Mouse (Mus musculus) hindbrain, postnatal 0 days (tissue): ENCODE data around the gene Slc6a20b. TPM values are rescaled to one million over a fixed set of nuclear protein-coding genes. Genes with fewer than 3 reads are reported as not detected.
A peak's percentile ranks its signal among the peaks of the same experiment; 100 is the strongest.
"Not testable (repeated sequence)": the region's sequence is repeated elsewhere in the genome, so short reads cannot be mapped to it uniquely, and the experiment has no call there.

Experiments
- ATAC-seq: fragments of 200-750 bp; cut with Nextera tagmentation; 2 replicates; pipeline ENCODE4 v1.8.0; 2017; ENCODE audit warnings: mild to moderate bottlenecking, moderate TSS enrichment, moderate library complexity
- DNase-seq: peaks from one replicate; pipeline ENCODE4 v3.0.0-alpha.2; 2015; ENCODE audit warnings: low spot score
- H3K27ac ChIP-seq: fragments of 300-500 bp; sonication (generic); 2 replicates; pipeline ENCODE4 v1.5.1; 2014; ENCODE audit warnings: mild to moderate bottlenecking
- H3K27me3 ChIP-seq: fragments of 300-500 bp; sonication (generic); 2 replicates; pipeline ENCODE4 v1.6.1; 2014; ENCODE audit warnings: low read length, mixed read lengths; ENCODE audit not compliant: insufficient read depth
- H3K36me3 ChIP-seq: fragments of 300-500 bp; sonication (generic); 2 replicates; pipeline ENCODE4 v1.6.1; 2014; ENCODE audit warnings: low read length, mixed read lengths; ENCODE audit not compliant: insufficient read depth
- H3K4me1 ChIP-seq: fragments of 300-500 bp; sonication (generic); 2 replicates; pipeline ENCODE4 v1.6.1; 2014; ENCODE audit warnings: antibody characterized with exemption, low read length, mixed read lengths; ENCODE audit not compliant: insufficient read depth
- H3K4me2 ChIP-seq: fragments of 300-500 bp; sonication (generic); 2 replicates; pipeline ENCODE4 v1.6.1; 2014; ENCODE audit warnings: low read depth, mild to moderate bottlenecking, low read length, moderate library complexity, mixed read lengths
- H3K4me3 ChIP-seq: fragments of 300-500 bp; sonication (generic); 2 replicates; pipeline ENCODE4 v1.5.1; 2014; ENCODE audit warnings: low read length
- H3K9ac ChIP-seq: fragments of 300-500 bp; sonication (generic); replicated peaks from 2 replicates; pipeline ENCODE4 v1.6.1; 2014; ENCODE audit warnings: mild to moderate bottlenecking, low read length, moderate library complexity, mixed read lengths
- H3K9me3 ChIP-seq: fragments of 300-500 bp; sonication (generic); 2 replicates; pipeline ENCODE4 v1.6.1; 2016; ENCODE audit warnings: low read length, mixed read lengths
- CTCF ChIP-seq: IDR thresholded peaks from 2 replicates; pipeline ENCODE4 v1.5.1; 2016; ENCODE audit warnings: antibody characterized with exemption, control low read depth, low read depth
- WGBS: fragments of 180-500 bp; shearing (Covaris S2); extraction: QIAGEN DNeasy Blood & Tissue Kit; methylation state at CpG from one replicate; pipeline ENCODE4 v1.1.7; 2014; 5-methylcytosine and 5-hydroxymethylcytosine counted together
- polyA plus RNA-seq: library from polyadenylated mRNA; unstranded; fragments of >200 nt; fragmentation: Nextera tagmentation; extraction: Ambion mirVana; gene quantifications from 2 replicates; pipeline ENCODE4 v1.2.1, GENCODE M21; 2015
- total RNA-seq: library from RNA; depleted of rRNA; stranded (reverse); fragments of >200 nt; gene quantifications from 2 replicates; pipeline ENCODE4 v1.2.3, GENCODE M21; 2014; rRNA removed

Slc6a20b gene
- total RNA-seq = 0.14 and 0.68 TPM in 2 replicates
- 0.44 and 0.45 TPM in 2 replicates for polyA plus RNA-seq

- no peak for ATAC-seq
- Histone ChIP-seq H3K4me1 (no peaks in the 10 kb centered on the region), H3K36me3 (no peaks in the 10 kb centered on the region), H3K4me3 (no peak within 1 kb of the TSS), H3K4me2 (no peak within 1 kb of the TSS), H3K27me3 (no peaks in the 10 kb centered on the region), H3K9me3 (no peaks in the 10 kb centered on the region), H3K27ac (no peak within 1 kb of the TSS), H3K9ac (no peak within 1 kb of the TSS)
- WGBS = 88% methylated on average over 6 of the region's 6 CpGs
- DNase-seq = no peak
- TF ChIP-seq CTCF = no peak
These were observed at the start of gene Slc6a20b for GRCm38 (mm10) chr9:123632281-123632680. Gene Slc6a20b (minus strand): TSS chr9:123632565.

- Histone ChIP-seq H3K4me3 (peak overlapping the region; percentile 43; the same call in 1 of the 2 replicates), H3K36me3 (no peaks in the 10 kb centered on the region), H3K27me3 (peaks cover 12% of the 10 kb centered on the region; the same call in 1 of the 2 replicates), H3K27ac (no peak overlapping the region), H3K9ac (no peak overlapping the region), H3K4me2 (peak overlapping the region; percentile 70), H3K9me3 (no peaks in the 10 kb centered on the region), H3K4me1 (no peaks in the 10 kb centered on the region)
- no peak for ATAC-seq
- 39% methylated on average over 2 of the region's 2 CpGs for WGBS
- DNase-seq = no peak
- TF ChIP-seq CTCF = no peak
These were observed 46.8 kb upstream of the Slc6a20b start for GRCm38 (mm10) chr9:123679198-123679597.

- H3K27me3 ChIP-seq = peaks cover 12% of the 10 kb centered on the region; the same call in 1 of the 2 replicates
- H3K36me3 ChIP-seq = no peaks in the 10 kb centered on the region
- WGBS = under 1% methylated on average over 73 of the region's 73 CpGs
- no peak within 1 kb of the TSS; the same call in 1 of the 2 replicates for H3K27ac ChIP-seq
- TF ChIP-seq CTCF = no peak
- DNase-seq (no peak), ATAC-seq (0 out of 2 replicates have a peak, but pooled peaks have one; percentile 18)
- peak within 1 kb of the TSS; percentile 35 for H3K9ac ChIP-seq
- no peaks in the 10 kb centered on the region for H3K4me1 ChIP-seq
- H3K4me3 ChIP-seq = peak within 1 kb of the TSS; percentile 43
- H3K9me3 ChIP-seq = no peaks in the 10 kb centered on the region
- peak within 1 kb of the TSS; percentile 70 for H3K4me2 ChIP-seq
These were observed 46.2 kb upstream of the Slc6a20b start, which contains the start of the genes Ccr9 and Slc6a20a for GRCm38 (mm10) chr9:123678327-123679105. Gene Ccr9 (plus strand): TSS chr9:123678439. Gene Slc6a20a (minus strand): TSS chr9:123678885.

GRCm38 (mm10) chr9:123665645-123666044 lies 33.3 kb upstream of the Slc6a20b start:
- peak; percentile 46 for TF ChIP-seq CTCF
- WGBS = 58% methylated on average over 5 of the region's 5 CpGs
- ATAC-seq = no peak

GRCm38 (mm10) chr9:123659986-123660676 lies 27.8 kb upstream of the Slc6a20b start:
- not testable (repeated sequence) for H3K27me3 ChIP-seq, DNase-seq, H3K9ac ChIP-seq, H3K4me2 ChIP-seq, H3K9me3 ChIP-seq, H3K27ac ChIP-seq, H3K4me1 ChIP-seq, H3K36me3 ChIP-seq, H3K4me3 ChIP-seq
- ATAC-seq = peak; percentile 38; the same call in 1 of the 2 replicates
- WGBS = 72% methylated on average over 18 of the region's 18 CpGs

More at GRCm38 (mm10) chr9:123665645-123666044, 33.3 kb upstream of the Slc6a20b start:
- Histone ChIP-seq H3K4me3 (no peak overlapping the region), H3K4me1 (no peaks in the 10 kb centered on the region), H3K9me3 (no peaks in the 10 kb centered on the region), H3K27ac (no peak overlapping the region), H3K9ac (no peak overlapping the region), H3K4me2 (no peak overlapping the region), H3K36me3 (no peaks in the 10 kb centered on the region), H3K27me3 (no peaks in the 10 kb centered on the region)
- DNase-seq = peak; percentile 49

- H3K36me3 ChIP-seq = no peaks in the 10 kb centered on the region
- no peak for ATAC-seq
- H3K27me3 ChIP-seq = no peaks in the 10 kb centered on the region
- H3K4me3 ChIP-seq = no peak overlapping the region
- no peak for DNase-seq
- H3K4me1 ChIP-seq = no peaks in the 10 kb centered on the region
- no peaks in the 10 kb centered on the region for H3K9me3 ChIP-seq
- H3K4me2 ChIP-seq = no peak overlapping the region
- no peak overlapping the region for H3K9ac ChIP-seq
- H3K27ac ChIP-seq = no peak overlapping the region
- TF ChIP-seq CTCF = no peak
These were observed 26.6 kb upstream of the Slc6a20b start for GRCm38 (mm10) chr9:123658981-123659380.
